8 mouse cellular contexts compared by ENCODE assay signal in genomic region chr7:140857550-140858505, GRCm38 (mm10). TPM values are rescaled to one million over a fixed set of nuclear protein-coding genes. Genes with fewer than 3 reads are reported as not detected.
DNase-seq lines count a peak whose midpoint lies in the region; ATAC-seq lines count a peak whose summit lies in the region.

Gene Bet1l, minus strand, starts transcription at chr7:140857577.

- H3K4me3 ChIP-seq in brown adipose tissue, adult 24 weeks (ENCODE audit: insufficient read depth, low read depth, low read length): peak within 1 kb of the TSS; percentile 85
- H3K4me3 ChIP-seq in heart, embryonic 10.5 days: peak within 1 kb of the TSS; percentile 83
- H3K4me3 ChIP-seq in midbrain, embryonic 12.5 days: peak within 1 kb of the TSS; percentile 81

- peak; percentile 32 for ATAC-seq in CD4-positive, CD25-positive, alpha-beta regulatory T cell, adult 4 months
- ATAC-seq in midbrain, embryonic 12.5 days (ENCODE audit: low FRiP score, low read depth): peak; percentile 48

- peak within 1 kb of the TSS; percentile 99 for H3K4me2 ChIP-seq in midbrain, embryonic 12.5 days (replicated peaks)

- peaks cover 20% of the 10 kb centered on the region for H3K4me1 ChIP-seq in brown adipose tissue, adult 24 weeks (ENCODE audit: control insufficient read depth, insufficient read depth, insufficient read length, low read length)
- peaks cover 34% of the 10 kb centered on the region for H3K4me1 ChIP-seq in heart, embryonic 10.5 days
- peaks cover 32% of the 10 kb centered on the region for H3K4me1 ChIP-seq in midbrain, embryonic 12.5 days

- no peaks in the 10 kb centered on the region for H3K27me3 ChIP-seq in heart, embryonic 10.5 days (ENCODE audit: insufficient read depth, poor library complexity, severe bottlenecking)
- H3K27me3 ChIP-seq in midbrain, embryonic 12.5 days: no peaks in the 10 kb centered on the region

- H3K27ac ChIP-seq in brown adipose tissue, adult 24 weeks (replicated peaks; ENCODE audit: low read depth, low read length): peak within 1 kb of the TSS; percentile 73
- H3K27ac ChIP-seq in heart, embryonic 10.5 days: peak within 1 kb of the TSS; percentile 91
- peak within 1 kb of the TSS; percentile 90 for H3K27ac ChIP-seq in midbrain, embryonic 12.5 days (replicated peaks)

- no peak for DNase-seq in gastrocnemius, postnatal 10 days
- DNase-seq in gastrocnemius, adult 18-20 months (ENCODE audit: low spot score): no peak
- DNase-seq in heart, embryonic 10.5 days (ENCODE audit: low spot score): no peak
- no peak for DNase-seq in layer of hippocampus, postnatal 25 days (ENCODE audit: extremely low spot score in 1 of 2, low spot score in 1 of 2)
- no peak for DNase-seq in testis, postnatal 10 days (ENCODE audit: low spot score)

- no peaks in the 10 kb centered on the region for H3K9me3 ChIP-seq in heart, embryonic 10.5 days
- H3K9me3 ChIP-seq in midbrain, embryonic 12.5 days: no peaks in the 10 kb centered on the region

- WGBS in heart, embryonic 10.5 days: 38% methylated on average over 40 of the region's 40 CpGs
- 42% methylated on average over 40 of the region's 40 CpGs for WGBS in midbrain, embryonic 12.5 days

- H3K36me3 ChIP-seq in heart, embryonic 10.5 days: peaks cover 66% of the 10 kb centered on the region
- peaks cover 64% of the 10 kb centered on the region for H3K36me3 ChIP-seq in midbrain, embryonic 12.5 days

- H3K9ac ChIP-seq in midbrain, embryonic 12.5 days (replicated peaks): peak within 1 kb of the TSS; percentile 93

RNA-seq across cellular contexts. Expression of gene Bet1l, which starts in this region (rescaled TPM):
- total RNA-seq in gastrocnemius, postnatal 10 days (2021): 10 to 100 TPM; 12.3 to 13.6 TPM
- total RNA-seq in gastrocnemius, adult 18-20 months (2021): 1 to 10 TPM; 5.0 to 6.1 TPM
- polyA plus RNA-seq in CD4-positive, CD25-positive, alpha-beta regulatory T cell, adult 4 months (2017; shearing (Covaris generic)): 10 to 100 TPM; 42.8 to 60.4 TPM
- polyA plus RNA-seq in brown adipose tissue, adult 24 weeks (2012; ENCODE audit: insufficient read depth, insufficient read length, missing spikeins): 43.9 and 49.2 TPM in 2 replicates
- polyA plus RNA-seq in heart, embryonic 10.5 days (2016; fragmentation: Nextera tagmentation; extraction: Ambion mirVana): 28.1 and 31.4 TPM in 2 replicates
- total RNA-seq in layer of hippocampus, postnatal 25 days (2021): 10 to 100 TPM; 26.6 to 29.6 TPM
- 30.9 and 33.2 TPM in 2 replicates for polyA plus RNA-seq in midbrain, embryonic 12.5 days (2016; fragmentation: Nextera tagmentation; extraction: Ambion mirVana)
